Mouse (Mus musculus) B cell, adult 62 days (primary cell): ENCODE data around the gene Gpc4. TPM values are rescaled to one million over a fixed set of nuclear protein-coding genes. Genes with fewer than 3 reads are reported as not detected.

Source experiments
- total RNA-seq: library from RNA; stranded (reverse); gene quantifications from 4 replicates; pipeline ENCODE4 v1.2.4, GENCODE M21; 2023

The Gpc4 gene
- 0.36 to 0.47 TPM (median 0.43 TPM) in 3 of 4 replicates, not detected in the other for total RNA-seq

DNA sequence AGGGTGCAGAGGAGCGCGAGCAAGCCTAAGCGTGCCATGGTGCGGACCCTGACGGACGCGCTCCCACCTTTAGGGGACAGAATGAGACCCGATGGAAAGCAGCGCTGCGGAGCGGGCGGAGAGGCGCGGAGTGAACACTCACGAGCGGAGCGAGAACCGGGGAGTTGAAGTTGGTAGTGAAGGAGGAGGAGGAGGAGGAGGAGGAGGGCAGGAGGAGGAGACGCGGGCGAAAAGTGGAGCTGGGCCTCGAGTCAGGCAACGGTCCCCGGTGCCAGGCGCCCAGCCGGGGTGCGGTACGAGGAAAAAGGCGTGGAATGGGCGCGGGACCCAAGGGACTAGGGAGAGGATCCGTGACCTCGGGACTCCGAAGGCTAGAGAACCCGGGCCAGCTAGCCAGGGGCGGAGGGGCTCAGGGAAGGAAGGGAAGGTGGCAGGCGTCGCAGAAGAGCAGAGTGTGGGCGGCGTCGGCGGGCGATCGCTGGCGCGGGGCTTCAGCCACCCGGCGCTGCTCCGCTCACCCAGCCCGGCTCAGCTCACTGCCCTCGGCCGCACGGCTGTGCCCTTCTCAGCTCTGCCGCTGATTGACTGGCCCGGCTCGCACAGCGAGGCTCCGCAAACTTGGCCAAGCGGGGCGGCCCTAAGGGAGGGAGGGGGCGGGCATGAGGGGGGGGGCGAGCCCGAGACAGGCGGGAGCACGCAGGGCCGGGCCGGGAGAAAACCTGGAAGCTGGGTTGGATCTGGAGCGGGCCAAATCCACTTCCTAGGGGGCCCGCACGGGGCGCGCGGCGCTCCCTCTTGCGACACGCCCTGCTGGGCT, at the start of gene Gpc4:
Gpc4 (minus strand) TSS at position 515 of the 817 bp plus-strand sequence.

Other genes with a start within 250 kb of the Gpc4 start
- gene 1700080O16Rik, start 192.5 kb downstream of the Gpc4 start, total RNA-seq = not detected in 4 replicates